Mouse (Mus musculus) cerebellum, postnatal 10 days (tissue): Measurements from ENCODE around the gene Cfap20.
"Not testable (repeated sequence)": the region's sequence is repeated elsewhere in the genome, so short reads cannot be mapped to it uniquely, and the experiment has no call there.

Experiments
- DNase-seq, 2 experiments: peaks; one replicate each; pipeline ENCODE4 v3.0.0; 2021; ENCODE audit warnings: mixed read lengths in 2 of 2

Cfap20 gene

GRCm38 (mm10) chr8:95411309-95411972 is 23.2 kb downstream of the Cfap20 start:
- DNase-seq, result peak in 1 of 2 experiments; percentile 45

DNA sequence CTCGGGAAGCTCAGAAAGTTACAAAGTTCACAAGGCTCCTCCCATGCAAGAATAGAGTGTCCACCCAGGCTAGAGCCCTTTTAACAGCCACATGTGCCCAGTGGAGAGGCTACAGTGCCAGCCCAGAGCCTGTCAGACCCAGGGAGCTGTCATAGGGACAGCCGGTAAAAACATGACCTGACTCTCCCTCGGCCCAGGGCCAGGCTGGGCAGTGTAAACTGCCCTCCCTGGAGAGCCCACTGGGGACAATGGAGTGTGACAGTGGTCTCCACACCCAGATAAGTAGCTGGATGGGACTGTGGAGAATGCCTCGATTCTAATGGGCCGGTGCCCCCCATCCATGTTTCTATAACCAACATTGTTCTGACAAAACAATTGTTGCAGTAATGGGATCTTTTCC is 25.2 kb downstream of the Cfap20 start:
- no peak for DNase-seq

DNA sequence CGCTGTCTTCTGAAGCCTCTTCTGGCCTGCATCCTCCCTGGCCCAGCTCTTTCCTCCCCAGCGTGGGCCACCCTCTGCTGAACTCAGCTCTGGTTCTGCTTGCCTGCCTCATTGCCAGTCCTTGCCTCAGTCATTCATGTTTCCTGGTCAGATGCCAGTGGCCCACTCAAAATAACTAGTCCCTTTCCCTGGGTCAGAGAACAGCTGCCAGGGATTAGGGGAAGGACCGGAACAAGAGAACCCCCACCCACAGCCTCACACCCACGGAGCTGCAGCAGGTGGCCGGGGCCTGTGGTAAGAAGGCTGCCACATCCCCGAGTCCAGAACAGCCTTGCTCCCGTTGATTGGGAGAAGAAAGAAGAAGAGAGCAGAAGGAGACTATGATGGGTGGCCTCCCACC is 33.6 kb downstream of the Cfap20 start:
- DNase-seq, result no peak

- DNase-seq, result no peak
Measured at GRCm38 (mm10) chr8:95399131-95399530, 35.5 kb downstream of the Cfap20 start.

DNA sequence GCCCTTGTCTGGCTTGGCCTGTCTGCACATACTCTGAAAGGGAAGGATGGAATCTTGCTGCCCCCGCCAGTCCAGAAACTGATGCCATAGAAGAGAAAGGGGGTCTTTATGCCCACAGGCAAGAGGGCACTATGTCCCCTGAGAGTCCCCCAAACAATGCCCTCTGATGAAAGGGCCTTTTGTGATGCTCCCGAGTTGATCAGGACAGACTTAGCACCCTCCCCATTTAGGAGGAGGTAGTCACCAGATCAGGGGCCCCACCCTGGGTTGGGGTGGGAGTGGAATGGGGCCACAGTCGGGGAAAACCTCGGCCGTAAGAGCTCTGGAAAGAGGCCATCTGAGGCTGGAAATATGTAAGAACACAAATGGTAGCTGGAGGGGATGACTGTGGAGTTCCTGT is 37.5 kb downstream of the Cfap20 start:
- DNase-seq, result no peak

DNA sequence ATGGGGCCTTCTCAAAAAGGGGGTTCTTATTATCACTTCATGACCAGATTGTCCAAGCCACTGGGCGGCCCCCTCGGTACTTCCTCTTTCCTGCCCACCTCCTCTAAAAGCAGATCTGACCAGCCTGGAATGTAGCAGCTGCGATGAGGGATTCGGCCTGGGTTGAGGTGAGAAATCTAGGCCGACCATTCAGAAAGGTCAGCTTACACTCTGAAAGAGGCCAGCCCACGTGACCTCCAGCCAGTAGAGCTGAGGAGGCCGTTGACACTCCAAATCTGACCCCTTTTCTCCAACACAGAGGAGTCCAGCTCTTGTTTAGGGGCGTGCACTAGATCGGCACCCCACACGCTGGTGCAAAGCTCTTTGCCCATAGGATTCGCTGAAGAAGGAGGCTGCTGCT is 37.9 kb downstream of the Cfap20 start:
- DNase-seq, result no peak

- DNase-seq, result no peak
Measured at GRCm38 (mm10) chr8:95395186-95395918, 39.3 kb downstream of the Cfap20 start.

DNA sequence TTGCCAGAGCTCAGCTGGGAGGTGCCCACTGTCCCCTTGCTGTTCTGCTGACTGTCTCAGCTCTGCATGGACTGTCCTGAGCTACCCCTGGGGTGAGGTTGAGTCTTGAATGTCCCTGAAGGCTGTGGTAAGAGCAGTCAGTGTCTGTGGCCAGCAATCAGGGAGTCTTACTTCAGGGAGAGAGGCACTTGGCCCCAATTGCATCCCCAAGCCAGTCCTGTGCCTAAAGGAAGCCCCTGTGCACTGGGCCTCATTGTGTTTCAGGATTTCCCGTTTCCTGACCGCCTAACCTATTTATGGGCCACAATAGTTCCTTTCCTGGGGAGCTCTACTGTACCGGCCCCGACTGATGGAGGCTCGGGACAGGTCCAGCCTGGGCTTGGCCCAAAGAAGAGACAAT is 42.1 kb downstream of the Cfap20 start:
- DNase-seq, result no peak

GRCm38 (mm10) chr8:95391101-95391500 is 43.6 kb downstream of the Cfap20 start:
- DNase-seq, result no peak

DNA sequence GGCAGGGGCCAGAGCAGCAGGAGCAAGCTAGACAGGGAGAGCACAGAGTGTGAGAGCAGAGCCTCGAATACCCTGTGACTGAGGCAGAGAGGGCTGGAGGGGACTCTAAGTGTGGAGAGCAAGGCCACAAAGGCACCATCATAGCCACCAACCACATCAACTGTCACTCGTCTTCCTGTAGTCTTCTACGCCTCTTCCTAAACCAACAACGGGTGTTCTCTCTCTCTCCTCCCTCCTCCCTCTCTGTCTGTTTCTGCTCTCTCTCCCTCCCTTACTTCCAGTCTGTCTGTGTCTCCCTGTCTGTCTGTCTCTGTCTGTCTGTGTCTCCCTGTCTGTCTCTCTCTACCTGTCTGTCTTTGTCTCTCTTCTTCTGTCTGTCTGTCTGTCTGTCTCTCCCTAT is 44.4 kb downstream of the Cfap20 start:
- DNase-seq, result no peak

GRCm38 (mm10) chr8:95387936-95388335 is 46.7 kb downstream of the Cfap20 start:
- DNase-seq, result peak; percentile 50 to 76

DNA sequence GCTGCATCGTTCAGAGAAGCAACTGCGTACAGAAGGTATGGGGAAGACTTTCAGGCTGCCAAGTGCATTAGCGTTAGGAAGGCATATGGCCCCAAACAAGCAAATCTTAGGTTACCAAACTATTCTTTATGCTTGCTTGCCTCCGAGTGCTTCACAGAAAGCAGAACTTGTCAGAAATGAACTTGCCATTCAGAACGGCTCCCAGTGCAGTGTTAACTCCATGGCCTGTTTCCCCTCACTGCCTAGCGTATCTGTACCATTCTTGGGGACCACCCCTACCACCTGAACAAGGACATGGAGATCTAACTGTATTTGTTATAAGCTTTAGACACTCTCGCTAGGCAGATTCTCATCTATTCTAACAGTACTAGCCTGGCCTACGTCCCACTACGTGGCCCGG is 47.4 kb downstream of the Cfap20 start:
- no peak for DNase-seq

DNA sequence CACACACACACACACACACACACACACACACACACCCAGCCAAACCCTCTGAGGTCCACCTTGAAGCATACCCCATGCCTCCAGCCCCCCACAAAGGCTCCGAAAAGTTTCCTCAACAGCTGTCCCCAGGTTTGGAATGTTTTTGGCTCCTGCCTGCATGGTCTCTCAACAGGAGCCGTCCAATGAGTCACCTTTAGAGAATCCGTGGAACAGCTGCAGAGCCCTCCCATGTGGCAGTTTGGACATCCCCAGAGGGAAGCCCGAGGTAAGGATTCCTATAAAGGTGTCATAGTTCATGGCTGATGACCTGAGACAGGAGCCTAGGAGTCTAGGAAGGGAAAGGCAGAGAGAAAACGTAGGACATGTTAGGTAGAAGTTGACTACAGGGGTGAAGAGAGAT is 48.6 kb downstream of the Cfap20 start:
- no peak for DNase-seq

GRCm38 (mm10) chr8:95384501-95384900 is 50.2 kb downstream of the Cfap20 start:
- DNase-seq, result no peak

GRCm38 (mm10) chr8:95381595-95381994 is 53.1 kb downstream of the Cfap20 start:
- no peak for DNase-seq

DNA sequence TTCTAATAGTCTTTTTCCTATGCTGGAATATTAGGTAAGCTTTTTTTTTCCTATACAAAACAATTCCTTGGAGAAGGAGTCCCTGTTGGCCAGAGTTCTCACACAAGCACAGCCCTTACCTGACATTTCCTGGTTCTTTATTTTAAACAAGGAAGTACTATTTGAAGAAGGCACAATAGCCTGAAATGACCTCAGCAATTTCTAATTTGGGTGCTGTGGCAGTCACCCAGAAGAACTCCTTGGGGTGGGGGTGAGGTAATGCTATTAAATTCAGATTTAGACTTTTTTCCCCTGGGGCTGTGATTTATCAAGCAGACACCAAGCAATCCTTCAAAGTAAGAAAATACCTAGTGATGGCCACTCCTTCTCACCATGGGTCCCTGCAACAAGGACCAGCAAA is 53.7 kb downstream of the Cfap20 start:
- no peak for DNase-seq

- DNase-seq, result not testable (repeated sequence)
Measured at GRCm38 (mm10) chr8:95378928-95379327, 55.7 kb downstream of the Cfap20 start.

- no peak for DNase-seq
Measured at GRCm38 (mm10) chr8:95377863-95378291, 56.8 kb downstream of the Cfap20 start.

DNA sequence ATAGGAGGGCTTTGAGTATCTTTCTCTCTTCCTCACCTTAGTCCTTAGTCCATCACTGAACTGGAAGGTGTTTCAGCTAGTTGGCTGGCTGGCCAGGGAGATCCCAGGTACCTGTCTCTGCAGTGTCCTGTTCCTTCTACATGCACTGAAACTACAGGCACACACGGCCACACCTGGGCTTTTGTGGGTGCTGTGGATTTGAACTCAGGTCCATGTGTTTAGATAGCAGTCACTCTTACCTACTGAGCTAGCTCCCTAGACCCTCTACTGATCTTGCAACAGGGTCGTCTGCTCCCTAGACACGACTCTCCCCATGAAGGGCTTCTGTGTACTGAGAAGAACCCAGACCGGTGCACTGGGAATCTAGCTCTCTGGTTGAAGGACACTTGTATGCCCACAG is 57.6 kb downstream of the Cfap20 start:
- no peak for DNase-seq

DNA sequence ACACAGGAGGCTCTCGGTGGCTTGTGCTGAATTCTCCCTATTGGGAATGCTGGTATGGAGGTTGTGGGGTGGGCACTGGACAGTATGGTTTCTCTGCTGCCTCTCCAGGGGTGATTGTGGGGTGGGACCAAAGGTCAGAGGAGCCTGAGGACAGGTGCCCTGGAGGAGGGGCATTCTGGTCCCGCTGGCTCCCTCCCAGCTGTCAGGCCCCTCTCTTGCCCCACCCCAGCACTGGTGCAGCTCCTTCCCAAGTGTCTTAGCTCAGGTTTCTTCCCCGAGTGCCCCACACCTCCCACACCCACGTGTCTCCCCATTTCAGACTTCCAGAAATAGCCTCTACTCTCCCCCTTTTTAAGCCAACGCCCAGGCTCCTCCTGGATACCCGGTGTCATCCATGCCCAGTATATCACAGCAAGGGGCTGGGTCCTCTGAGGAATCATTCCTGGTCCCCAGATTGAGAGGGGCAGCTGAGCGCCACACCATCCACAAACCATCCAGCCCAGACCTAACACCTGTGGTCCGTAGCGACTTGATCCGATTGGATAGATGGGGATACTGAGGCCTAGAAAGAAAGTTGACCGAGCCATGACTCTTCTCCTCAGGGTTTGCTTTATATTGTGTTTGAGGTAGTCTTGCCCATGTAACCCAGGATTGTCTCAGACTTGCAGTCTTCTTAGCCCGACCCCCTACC is 58.2 kb downstream of the Cfap20 start:
- no peak for DNase-seq

DNA sequence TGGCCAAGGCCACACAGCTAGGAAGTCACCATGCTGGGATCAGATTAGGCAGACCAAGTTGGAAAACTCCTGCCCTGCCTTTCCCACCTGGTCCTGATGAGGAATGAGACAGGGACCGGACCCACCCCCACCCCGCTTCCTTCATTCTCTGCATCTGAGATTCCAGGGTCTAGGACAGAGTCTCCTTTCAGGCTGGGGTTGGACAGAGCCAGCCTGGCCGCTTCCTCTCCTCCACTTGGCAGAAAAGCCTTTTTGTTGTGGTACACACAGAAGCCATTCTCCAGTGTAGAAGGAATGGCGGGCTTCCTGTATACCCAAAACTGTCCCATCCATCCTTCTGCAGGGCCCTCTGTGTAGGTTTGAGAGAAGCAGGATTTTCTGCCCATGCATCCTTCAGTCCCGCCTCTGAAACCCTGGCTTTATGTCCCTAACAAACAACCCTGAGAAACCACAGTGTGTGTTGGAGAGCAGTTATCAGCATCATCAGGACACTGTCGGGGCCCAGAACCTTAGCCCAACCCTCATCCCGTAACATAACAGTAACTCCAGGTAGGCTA is 59.2 kb downstream of the Cfap20 start:
- DNase-seq, result no peak

- no peak for DNase-seq
Measured at GRCm38 (mm10) chr8:95374429-95374828, 60.2 kb downstream of the Cfap20 start.

- no peak for DNase-seq
Measured at GRCm38 (mm10) chr8:95373389-95374002, 61.2 kb downstream of the Cfap20 start.
